Mouse (Mus musculus) limb, embryonic 11.5 days (tissue): ENCODE measurements at regions not wholly inside any gene's neighbourhood (a gene's known extent, or its start where the extent isn't known, plus 50 kb on each side); places are given as distances from the start of the nearest gene placed in this dataset.

Experiments
- ATAC-seq: fragments of 200-750 bp; cut with Nextera tagmentation; 2 replicates; pipeline ENCODE4 v1.8.0; 2017; ENCODE audit warnings: low read depth; ENCODE audit not compliant: insufficient number of reproducible peaks, low FRiP score, low TSS enrichment
- DNase-seq: peaks from one replicate; pipeline ENCODE4 v3.0.0-alpha.2; 2015; ENCODE audit warnings: low spot score
- H3K27ac ChIP-seq: fragments of 300-500 bp; sonication (generic); replicated peaks from 2 replicates; pipeline ENCODE4 v1.5.1; 2014; ENCODE audit warnings: low read depth, mild to moderate bottlenecking, low read length
- H3K27me3 ChIP-seq: fragments of 300-500 bp; sonication (generic); 2 replicates; pipeline ENCODE4 v1.6.1; 2014; ENCODE audit warnings: mild to moderate bottlenecking, low read length, mixed read lengths; ENCODE audit not compliant: control insufficient read depth, insufficient read depth
- H3K36me3 ChIP-seq: fragments of 300-500 bp; sonication (generic); 2 replicates; pipeline ENCODE4 v1.6.1; 2014; ENCODE audit warnings: mild to moderate bottlenecking, low read length, moderate library complexity, mixed read lengths; ENCODE audit not compliant: control insufficient read depth, insufficient read depth
- H3K4me1 ChIP-seq: fragments of 300-500 bp; sonication (generic); 2 replicates; pipeline ENCODE4 v1.6.1; 2014; ENCODE audit warnings: low read length, mixed read lengths; ENCODE audit not compliant: control insufficient read depth, insufficient read depth
- H3K4me2 ChIP-seq: fragments of 300-500 bp; sonication (generic); 2 replicates; pipeline ENCODE4 v1.6.1; 2014; ENCODE audit warnings: low read depth, mild to moderate bottlenecking, moderate library complexity; ENCODE audit not compliant: severe bottlenecking
- H3K4me3 ChIP-seq: fragments of 300-500 bp; sonication (generic); 2 replicates; pipeline ENCODE4 v1.5.1; 2014; ENCODE audit warnings: low read depth, low read length
- H3K9ac ChIP-seq: fragments of 300-500 bp; sonication (generic); 2 replicates; pipeline ENCODE4 v1.6.1; 2014; ENCODE audit warnings: mild to moderate bottlenecking, low read length
- H3K9me3 ChIP-seq: fragments of 300-500 bp; sonication (generic); 2 replicates; pipeline ENCODE4 v1.6.1; 2016; ENCODE audit warnings: low read length; ENCODE audit not compliant: control insufficient read depth
- WGBS: fragments of 180-500 bp; shearing (Covaris S2); extraction: QIAGEN DNeasy Blood & Tissue Kit; methylation state at CpG from one replicate; pipeline ENCODE4 v1.1.7; 2014; 5-methylcytosine and 5-hydroxymethylcytosine counted together

GRCm38 (mm10) chr9:47367266-47367957, 162.6 kb upstream of the Cadm1 start:
- peak overlapping the region; percentile 12 for H3K4me3 ChIP-seq
- WGBS: 9% methylated on average over 17 of the region's 17 CpGs
- H3K36me3 ChIP-seq: no peaks in the 10 kb centered on the region
- H3K4me2 ChIP-seq: peak overlapping the region; percentile 53
- H3K4me1 ChIP-seq: peaks cover 13% of the 10 kb centered on the region
- DNase-seq: peak; percentile 48
- H3K9me3 ChIP-seq: no peaks in the 10 kb centered on the region
- no peaks in the 10 kb centered on the region for H3K27me3 ChIP-seq
- no peak for ATAC-seq
- no peak overlapping the region; the same call in 1 of the 2 replicates for H3K9ac ChIP-seq
- H3K27ac ChIP-seq: no peak overlapping the region

- H3K4me2 ChIP-seq: peak overlapping the region; percentile 53
- no peaks in the 10 kb centered on the region for H3K9me3 ChIP-seq
- no peak overlapping the region for H3K27ac ChIP-seq
- H3K36me3 ChIP-seq: no peaks in the 10 kb centered on the region
- no peaks in the 10 kb centered on the region for H3K27me3 ChIP-seq
- DNase-seq: peak; percentile 70
- no peak for ATAC-seq
- 4% methylated on average over 30 of the region's 31 CpGs for WGBS
- H3K9ac ChIP-seq: peak overlapping the region; percentile 50; the same call in 1 of the 2 replicates
- H3K4me1 ChIP-seq: peaks cover 10% of the 10 kb centered on the region
- peak overlapping the region; percentile 12 for H3K4me3 ChIP-seq
Measured at GRCm38 (mm10) chr9:47368015-47368901, 161.7 kb upstream of the Cadm1 start.

DNA sequence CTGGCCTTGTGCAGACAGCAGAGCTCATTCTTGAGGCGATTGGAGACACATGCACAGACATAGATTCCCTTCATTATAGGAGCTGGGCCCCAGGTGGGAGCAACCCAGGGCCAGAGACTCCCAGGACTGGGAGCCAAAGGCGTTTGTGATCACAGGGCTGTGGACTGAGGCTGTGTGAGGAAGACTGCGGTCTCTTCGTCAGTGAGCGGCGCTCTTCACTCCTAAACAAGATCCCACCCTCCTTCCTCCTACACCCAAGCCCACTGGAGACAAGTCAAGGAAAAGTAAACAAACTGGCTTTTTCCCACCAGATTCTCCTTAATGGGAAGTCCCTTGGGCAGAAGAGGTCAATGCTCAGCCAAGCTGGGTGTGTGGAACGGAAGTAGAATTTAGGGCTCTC, 157.7 kb upstream of the Cadm1 start:
- DNase-seq: no peak
- Histone ChIP-seq H3K36me3 (no peaks in the 10 kb centered on the region), H3K4me1 (peaks cover 10% of the 10 kb centered on the region), H3K9me3 (no peaks in the 10 kb centered on the region), H3K27me3 (no peaks in the 10 kb centered on the region), H3K9ac (no peak overlapping the region), H3K4me3 (no peak overlapping the region), H3K27ac (no peak overlapping the region), H3K4me2 (no peak overlapping the region)
- ATAC-seq: no peak
- WGBS: 73% methylated on average over 7 of the region's 7 CpGs

DNA sequence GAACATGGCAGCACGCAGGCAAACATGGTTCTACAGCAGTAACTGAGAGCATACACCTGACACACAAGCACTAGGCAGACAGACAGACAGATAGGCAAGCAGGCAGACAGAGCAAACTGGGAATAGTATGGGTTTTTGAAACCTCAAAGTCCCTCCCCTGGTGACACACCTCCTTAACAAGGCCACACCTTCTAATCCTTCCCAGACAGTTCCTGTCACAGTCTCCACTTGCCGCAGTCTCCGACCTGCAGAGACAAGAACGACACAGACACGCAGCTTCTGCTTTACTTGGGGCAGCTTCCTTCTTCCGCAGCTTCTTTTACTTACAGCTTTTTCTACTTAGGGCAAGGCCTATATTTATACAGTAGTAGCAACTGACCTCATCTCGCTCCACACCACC, 155.9 kb upstream of the Cadm1 start:
- DNase-seq: no peak
- Histone ChIP-seq H3K27me3 (no peaks in the 10 kb centered on the region), H3K9ac (no peak overlapping the region), H3K9me3 (no peaks in the 10 kb centered on the region), H3K36me3 (no peaks in the 10 kb centered on the region), H3K4me3 (no peak overlapping the region), H3K27ac (no peak overlapping the region), H3K4me2 (no peak overlapping the region), H3K4me1 (peaks cover 2% of the 10 kb centered on the region; the same call in 1 of the 2 replicates)
- 96% methylated on average over 7 of the region's 7 CpGs for WGBS
- no peak for ATAC-seq

GRCm38 (mm10) chr9:47376645-47377044, 153.3 kb upstream of the Cadm1 start:
- Histone ChIP-seq H3K9me3 (no peaks in the 10 kb centered on the region), H3K36me3 (no peaks in the 10 kb centered on the region), H3K4me2 (no peak overlapping the region), H3K4me1 (no peaks in the 10 kb centered on the region), H3K27ac (no peak overlapping the region), H3K27me3 (no peaks in the 10 kb centered on the region), H3K9ac (no peak overlapping the region), H3K4me3 (no peak overlapping the region)
- no peak for DNase-seq
- WGBS: 71% methylated on average over 1 of the region's 1 CpGs
- no peak for ATAC-seq

GRCm38 (mm10) chr9:47378541-47378940, 151.4 kb upstream of the Cadm1 start:
- Histone ChIP-seq H3K9ac (no peak overlapping the region), H3K36me3 (no peaks in the 10 kb centered on the region), H3K27ac (no peak overlapping the region), H3K4me1 (no peaks in the 10 kb centered on the region), H3K4me3 (no peak overlapping the region), H3K4me2 (no peak overlapping the region), H3K27me3 (no peaks in the 10 kb centered on the region), H3K9me3 (no peaks in the 10 kb centered on the region)
- ATAC-seq (no peak), DNase-seq (no peak)
- 75% methylated on average over 5 of the region's 5 CpGs for WGBS

- DNase-seq (no peak), ATAC-seq (no peak)
- Histone ChIP-seq H3K4me1 (peaks cover 9% of the 10 kb centered on the region), H3K9ac (no peak overlapping the region), H3K36me3 (no peaks in the 10 kb centered on the region), H3K9me3 (no peaks in the 10 kb centered on the region), H3K27ac (no peak overlapping the region), H3K4me2 (no peak overlapping the region), H3K4me3 (no peak overlapping the region), H3K27me3 (no peaks in the 10 kb centered on the region)
- 78% methylated on average over 7 of the region's 7 CpGs for WGBS
Measured at GRCm38 (mm10) chr9:47380361-47380760, 149.6 kb upstream of the Cadm1 start.

- Histone ChIP-seq H3K27me3 (no peaks in the 10 kb centered on the region), H3K4me3 (no peak overlapping the region), H3K4me2 (no peak overlapping the region), H3K9ac (no peak overlapping the region), H3K4me1 (peaks cover 9% of the 10 kb centered on the region), H3K36me3 (no peaks in the 10 kb centered on the region), H3K9me3 (no peaks in the 10 kb centered on the region), H3K27ac (no peak overlapping the region)
- DNase-seq (peak; percentile 55), ATAC-seq (no peak)
- WGBS: 15% methylated on average over 4 of the region's 4 CpGs
Measured at GRCm38 (mm10) chr9:47384185-47384854, 145.7 kb upstream of the Cadm1 start.
